Mouse (Mus musculus) stomach, postnatal 0 days (tissue): ENCODE results near the gene Scube3.

Experiments
- CTCF ChIP-seq: IDR thresholded peaks from 2 replicates; pipeline ENCODE4 v1.5.1; 2016; ENCODE audit warnings: antibody characterized with exemption, low read depth, mild to moderate bottlenecking, moderate library complexity
- EP300 ChIP-seq: optimal IDR thresholded peaks from 2 replicates; pipeline ENCODE3; 2016; ENCODE audit warnings: antibody characterized with exemption

DNA sequence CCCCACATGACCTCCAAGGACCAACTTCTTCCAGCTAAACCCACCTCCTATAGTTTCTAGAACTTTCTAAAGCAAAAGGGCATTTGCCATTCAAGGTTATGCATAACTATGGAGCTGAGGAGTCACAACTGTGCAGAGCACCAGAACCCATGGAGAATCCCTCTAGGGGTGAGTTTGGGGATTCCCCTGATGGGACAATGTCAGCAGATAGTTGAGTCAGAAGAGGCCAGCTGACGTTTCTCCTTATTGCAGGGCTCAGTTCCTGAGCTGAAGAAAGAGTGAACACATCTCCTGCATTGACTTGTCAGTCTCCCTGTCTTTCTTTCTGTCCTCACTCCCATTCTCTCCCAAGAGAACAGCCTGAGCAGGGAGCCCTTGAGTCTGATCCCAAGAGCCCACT is 50.8 kb downstream of the Scube3 start:
- TF ChIP-seq EP300 (no peak), CTCF (no peak)
